Mouse (Mus musculus) gastrocnemius, adult 18-20 months (tissue): ENCODE data around the gene Trank1. TPM values are rescaled to one million over a fixed set of nuclear protein-coding genes. Genes with fewer than 3 reads are reported as not detected.
A peak's percentile ranks its signal among the peaks of the same experiment; 100 is the strongest.

Experiments used
- DNase-seq: peaks from one replicate; pipeline ENCODE4 v3.0.0; 2021; ENCODE audit warnings: low spot score
- total RNA-seq, 2 experiments: library from RNA; stranded (reverse); gene quantifications; 2 replicates each; pipeline ENCODE4 v1.2.3; 2021

The Trank1 gene
- total RNA-seq, 2 experiments from 2014 or later: 0.02 to 0.07 TPM

- DNase-seq: peak; percentile 33
These were observed 113.6 kb downstream of the Trank1 start for GRCm38 (mm10) chr9:111425113-111425512.

DNA sequence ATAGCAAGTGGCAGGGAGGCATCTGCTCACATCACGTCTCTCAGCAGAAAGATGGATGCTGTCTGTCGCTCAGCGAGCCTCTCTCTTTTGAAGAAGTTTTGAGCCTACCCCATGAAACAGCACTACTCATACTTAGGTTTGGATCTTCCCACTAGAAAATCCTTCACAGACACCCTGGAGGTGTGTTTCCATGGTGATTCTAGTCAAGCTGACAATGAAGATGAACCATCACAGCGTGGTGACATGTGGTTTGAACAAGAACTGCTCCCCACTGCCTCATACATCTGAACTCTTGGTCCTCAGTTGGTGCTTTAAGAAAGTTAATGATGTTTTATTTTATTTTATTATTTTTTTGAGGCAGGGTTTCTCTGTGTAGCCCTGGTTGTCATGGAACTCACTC is 114.4 kb downstream of the Trank1 start:
- no peak for DNase-seq

- DNase-seq: no peak
These were observed 116.5 kb downstream of the Trank1 start for GRCm38 (mm10) chr9:111427891-111428555.

- no peak for DNase-seq
These were observed 117.3 kb downstream of the Trank1 start for GRCm38 (mm10) chr9:111428698-111429362.

DNA sequence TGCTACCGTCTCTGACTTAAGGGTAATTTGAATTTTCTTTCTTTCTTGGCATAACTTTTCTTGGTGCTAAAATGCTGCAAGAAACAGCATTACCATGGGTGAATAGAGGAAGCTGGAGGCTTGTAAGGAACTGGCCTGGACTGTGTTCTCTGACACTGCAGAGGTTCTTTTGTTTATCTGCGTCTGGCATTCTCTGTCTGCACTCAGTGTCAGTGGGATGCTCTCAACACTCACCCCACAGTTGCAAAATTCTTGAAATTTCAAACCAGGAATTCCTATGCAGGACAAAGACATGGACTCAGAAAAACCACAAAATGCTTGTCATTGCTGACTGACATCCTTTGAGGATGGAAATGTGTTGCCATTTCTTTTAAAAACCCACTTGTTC is 117.8 kb downstream of the Trank1 start:
- no peak for DNase-seq

GRCm38 (mm10) chr9:111435429-111435828 is 123.9 kb downstream of the Trank1 start:
- DNase-seq: no peak

GRCm38 (mm10) chr9:111438904-111439835 is 127.6 kb downstream of the Trank1 start, which contains the start of gene Dclk3:
TSS of gene Dclk3 (plus strand) at chr9:111439081.
- DNase-seq: peak; percentile 14

GRCm38 (mm10) chr9:111439836-111440201 is 128.3 kb downstream of the Trank1 start:
- DNase-seq: no peak

- no peak for DNase-seq
These were observed 128.9 kb downstream of the Trank1 start for GRCm38 (mm10) chr9:111440446-111440845.

DNA sequence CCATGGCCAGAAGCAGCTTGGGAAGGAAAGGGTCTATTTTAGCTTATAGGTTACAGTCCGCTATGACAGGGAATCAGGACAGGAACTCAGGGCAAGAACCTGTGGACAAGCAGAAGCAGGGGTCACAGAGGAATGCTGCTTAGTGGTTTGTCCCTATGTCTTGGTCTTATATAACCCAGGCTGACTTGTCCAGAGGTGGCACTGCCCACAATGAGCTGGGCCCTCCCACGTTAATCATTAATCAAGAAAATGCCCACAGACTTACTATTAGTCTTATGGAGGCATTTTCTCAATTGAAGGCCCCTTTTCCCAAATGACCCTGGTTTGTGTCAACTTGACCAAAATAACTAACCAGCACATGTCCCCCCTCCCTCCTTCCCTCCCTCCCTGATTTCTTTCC is 129.6 kb downstream of the Trank1 start:
- DNase-seq: no peak

Other genes with a start within 250 kb of the Trank1 start
- gene Lrrfip2, start 194.1 kb upstream of the Trank1 start, total RNA-seq: 10 to 100 TPM; 72.4 to 82.2 TPM
- gene Mlh1, start 39.9 kb upstream of the Trank1 start, total RNA-seq: 1 to 10 TPM; 5.4 to 6.4 TPM
- gene Epm2aip1, start 39.8 kb upstream of the Trank1 start, total RNA-seq: 10 to 100 TPM; 19.7 to 20.4 TPM
- under 1 TPM; 0.30 to 0.36 TPM for gene Dclk3, start 127.3 kb downstream of the Trank1 start, total RNA-seq